Mouse (Mus musculus) E14TG2a.4 (cell line): ENCODE measurements at regions not wholly inside any gene's neighbourhood (a gene's known extent, or its start where the extent isn't known, plus 50 kb on each side); places are given as distances from the start of the nearest gene placed in this dataset.

ENCODE experiments used
- CTCF ChIP-seq: conservative IDR thresholded peaks from 2 replicates; pipeline ENCODE4 v1.5.1; 2014; ENCODE audit warnings: low read length
- NANOG ChIP-seq: IDR thresholded peaks from 2 replicates; pipeline ENCODE4 v1.6.1; 2014; ENCODE audit warnings: borderline replicate concordance, low read length, mixed read lengths
- POU5F1 ChIP-seq: IDR thresholded peaks from 2 replicates; pipeline ENCODE4 v1.6.1; 2014; ENCODE audit warnings: low read length, borderline replicate concordance

- TF ChIP-seq CTCF (no peak), POU5F1 (no peak), NANOG (no peak)
Measured at GRCm38 (mm10) chr10:96934661-96935060, 317.9 kb downstream of the Btg1 start.
